Mouse (Mus musculus) liver, embryonic 12.5 days (tissue): ENCODE measurements around the gene Wdfy4. TPM values are rescaled to one million over a fixed set of nuclear protein-coding genes. Genes with fewer than 3 reads are reported as not detected.

ENCODE experiments used
- ATAC-seq: fragments of 200-750 bp; cut with Nextera tagmentation; 2 replicates; pipeline ENCODE4 v1.8.0; 2017; ENCODE audit warnings: moderate number of reproducible peaks, mild to moderate bottlenecking, moderate library complexity
- H3K27ac ChIP-seq: fragments of 300-500 bp; sonication (generic); 2 replicates; pipeline ENCODE4 v1.5.1; 2016; ENCODE audit warnings: mild to moderate bottlenecking
- H3K27me3 ChIP-seq: fragments of 300-500 bp; sonication (generic); replicated peaks from 2 replicates; pipeline ENCODE4 v1.6.1; 2016; ENCODE audit warnings: mild to moderate bottlenecking, moderate library complexity
- H3K36me3 ChIP-seq: fragments of 300-500 bp; sonication (generic); 2 replicates; pipeline ENCODE4 v1.6.1; 2016; ENCODE audit warnings: mild to moderate bottlenecking, moderate library complexity
- H3K4me1 ChIP-seq: fragments of 300-500 bp; sonication (generic); 2 replicates; pipeline ENCODE4 v1.6.1; 2016
- H3K4me2 ChIP-seq: fragments of 300-500 bp; sonication (generic); 2 replicates; pipeline ENCODE4 v1.6.1; 2016; ENCODE audit warnings: mild to moderate bottlenecking, moderate library complexity
- H3K4me3 ChIP-seq: fragments of 300-500 bp; sonication (generic); 2 replicates; pipeline ENCODE4 v1.5.1; 2016; ENCODE audit warnings: mild to moderate bottlenecking, moderate library complexity
- H3K9ac ChIP-seq: fragments of 300-500 bp; sonication (generic); 2 replicates; pipeline ENCODE4 v1.6.1; 2016; ENCODE audit warnings: mild to moderate bottlenecking, moderate library complexity
- H3K9me3 ChIP-seq: fragments of 300-500 bp; sonication (generic); replicated peaks from 2 replicates; pipeline ENCODE4 v1.6.1; 2016; ENCODE audit warnings: mild to moderate bottlenecking, moderate library complexity
- WGBS: fragments of 180-500 bp; shearing (Covaris S2); methylation state at CpG from one replicate; pipeline ENCODE4 v1.1.7; 2016; ENCODE audit not compliant: insufficient replicate concordance; 5-methylcytosine and 5-hydroxymethylcytosine counted together
- polyA plus RNA-seq: library from polyadenylated mRNA; unstranded; fragments of >200 nt; fragmentation: Nextera tagmentation; extraction: Ambion mirVana; gene quantifications from 2 replicates; pipeline ENCODE4 v1.2.1, GENCODE M21; 2016

Gene Wdfy4
- polyA plus RNA-seq, 1 experiment from 2014 or later, result 2.1 TPM

GRCm38 (mm10) chr14:33187201-33187600 is 1.9 kb upstream of the Wdfy4 start:
- 59% methylated on average over 4 of the region's 4 CpGs for WGBS
- H3K9ac ChIP-seq, result no peak overlapping the region
- ATAC-seq, result no peak
- H3K4me3 ChIP-seq, result no peak overlapping the region
- no peaks in the 10 kb centered on the region for H3K4me1 ChIP-seq
- no peaks in the 10 kb centered on the region for H3K36me3 ChIP-seq
- H3K4me2 ChIP-seq, result no peak overlapping the region
- H3K9me3 ChIP-seq, result no peaks in the 10 kb centered on the region
- no peaks in the 10 kb centered on the region for H3K27me3 ChIP-seq
- H3K27ac ChIP-seq, result no peak overlapping the region

GRCm38 (mm10) chr14:33180102-33180501 is 5.2 kb downstream of the Wdfy4 start:
- no peak for ATAC-seq
- Histone ChIP-seq H3K27ac (no peak overlapping the region), H3K4me2 (no peak overlapping the region), H3K9me3 (no peaks in the 10 kb centered on the region), H3K4me1 (no peaks in the 10 kb centered on the region), H3K9ac (no peak overlapping the region), H3K36me3 (no peaks in the 10 kb centered on the region), H3K27me3 (no peaks in the 10 kb centered on the region), H3K4me3 (no peak overlapping the region)
- WGBS, result 73% methylated on average over 5 of the region's 5 CpGs

GRCm38 (mm10) chr14:33175059-33175821 is 10.1 kb downstream of the Wdfy4 start:
- Histone ChIP-seq H3K4me3 (no peak overlapping the region), H3K27me3 (no peaks in the 10 kb centered on the region), H3K27ac (no peak overlapping the region), H3K4me1 (0 out of 2 replicates have a peak, but pooled peaks cover 2% of the 10 kb centered on the region), H3K36me3 (no peaks in the 10 kb centered on the region), H3K9me3 (no peaks in the 10 kb centered on the region), H3K9ac (no peak overlapping the region), H3K4me2 (no peak overlapping the region)
- 47% methylated on average over 4 of the region's 4 CpGs for WGBS
- ATAC-seq, result no peak

- H3K9ac ChIP-seq, result no peak overlapping the region
- 0 out of 2 replicates have a peak, but pooled peaks cover 2% of the 10 kb centered on the region for H3K4me1 ChIP-seq
- H3K36me3 ChIP-seq, result no peaks in the 10 kb centered on the region
- no peak overlapping the region for H3K4me2 ChIP-seq
- no peaks in the 10 kb centered on the region for H3K27me3 ChIP-seq
- H3K4me3 ChIP-seq, result no peak overlapping the region
- no peaks in the 10 kb centered on the region for H3K9me3 ChIP-seq
- no peak overlapping the region for H3K27ac ChIP-seq
- ATAC-seq, result no peak
- 45% methylated on average over 1 of the region's 1 CpGs for WGBS
Measured at GRCm38 (mm10) chr14:33171942-33172341, 13.4 kb downstream of the Wdfy4 start.

- no peak overlapping the region for H3K4me2 ChIP-seq
- no peak overlapping the region for H3K9ac ChIP-seq
- 0 out of 2 replicates have a peak, but pooled peaks cover 2% of the 10 kb centered on the region for H3K4me1 ChIP-seq
- no peaks in the 10 kb centered on the region for H3K36me3 ChIP-seq
- H3K27ac ChIP-seq, result no peak overlapping the region
- no peaks in the 10 kb centered on the region for H3K9me3 ChIP-seq
- H3K4me3 ChIP-seq, result no peak overlapping the region
- no peaks in the 10 kb centered on the region for H3K27me3 ChIP-seq
- WGBS, result 63% methylated on average over 4 of the region's 4 CpGs
- no peak for ATAC-seq
Measured at GRCm38 (mm10) chr14:33168750-33169149, 16.6 kb downstream of the Wdfy4 start.

- ATAC-seq, result no peak
- no peaks in the 10 kb centered on the region for H3K27me3 ChIP-seq
- 54% methylated on average over 5 of the region's 5 CpGs for WGBS
- H3K4me3 ChIP-seq, result no peak overlapping the region
- no peak overlapping the region for H3K27ac ChIP-seq
- no peaks in the 10 kb centered on the region for H3K9me3 ChIP-seq
- no peaks in the 10 kb centered on the region for H3K4me1 ChIP-seq
- H3K4me2 ChIP-seq, result no peak overlapping the region
- no peaks in the 10 kb centered on the region for H3K36me3 ChIP-seq
- H3K9ac ChIP-seq, result no peak overlapping the region
Measured at GRCm38 (mm10) chr14:33162238-33162637, 23.1 kb downstream of the Wdfy4 start.

GRCm38 (mm10) chr14:33158268-33158667 is 27.0 kb downstream of the Wdfy4 start:
- WGBS, result 34% methylated on average over 3 of the region's 3 CpGs

GRCm38 (mm10) chr14:33152941-33153340 is 32.4 kb downstream of the Wdfy4 start:
- Histone ChIP-seq H3K27me3 (no peaks in the 10 kb centered on the region), H3K9me3 (no peaks in the 10 kb centered on the region), H3K27ac (no peak overlapping the region), H3K4me1 (no peaks in the 10 kb centered on the region), H3K36me3 (no peaks in the 10 kb centered on the region), H3K4me3 (no peak overlapping the region), H3K4me2 (no peak overlapping the region), H3K9ac (no peak overlapping the region)
- 55% methylated on average over 1 of the region's 1 CpGs for whole genome bisulfite sequencing
- no peak for ATAC-seq

More at GRCm38 (mm10) chr14:33158268-33158667, 27.0 kb downstream of the Wdfy4 start:
- no peak overlapping the region for H3K9ac ChIP-seq
- no peaks in the 10 kb centered on the region for H3K27me3 ChIP-seq
- H3K9me3 ChIP-seq, result no peaks in the 10 kb centered on the region
- no peaks in the 10 kb centered on the region for H3K4me1 ChIP-seq
- ATAC-seq, result no peak
- no peak overlapping the region for H3K27ac ChIP-seq
- H3K4me2 ChIP-seq, result no peak overlapping the region
- no peak overlapping the region for H3K4me3 ChIP-seq
- H3K36me3 ChIP-seq, result no peaks in the 10 kb centered on the region

GRCm38 (mm10) chr14:33146287-33146686 is 39.0 kb downstream of the Wdfy4 start:
- ATAC-seq, result no peak

GRCm38 (mm10) chr14:33136843-33137242 is 48.5 kb downstream of the Wdfy4 start:
- no peak overlapping the region for H3K4me2 ChIP-seq
- no peak for ATAC-seq
- no peaks in the 10 kb centered on the region for H3K4me1 ChIP-seq
- H3K27ac ChIP-seq, result no peak overlapping the region
- no peaks in the 10 kb centered on the region for H3K9me3 ChIP-seq
- H3K27me3 ChIP-seq, result no peaks in the 10 kb centered on the region
- no peaks in the 10 kb centered on the region for H3K36me3 ChIP-seq
- WGBS, result 80% methylated on average over 9 of the region's 9 CpGs
- H3K9ac ChIP-seq, result no peak overlapping the region
- no peak overlapping the region for H3K4me3 ChIP-seq

More at GRCm38 (mm10) chr14:33146287-33146686, 39.0 kb downstream of the Wdfy4 start:
- WGBS, result 11% methylated on average over 2 of the region's 2 CpGs
- Histone ChIP-seq H3K4me3 (no peak overlapping the region), H3K27me3 (no peaks in the 10 kb centered on the region), H3K36me3 (no peaks in the 10 kb centered on the region), H3K9ac (no peak overlapping the region), H3K4me2 (no peak overlapping the region), H3K4me1 (no peaks in the 10 kb centered on the region), H3K9me3 (no peaks in the 10 kb centered on the region), H3K27ac (no peak overlapping the region)

GRCm38 (mm10) chr14:33135170-33135569 is 50.1 kb downstream of the Wdfy4 start:
- Histone ChIP-seq H3K4me3 (no peak overlapping the region), H3K36me3 (no peaks in the 10 kb centered on the region), H3K27me3 (no peaks in the 10 kb centered on the region), H3K9me3 (no peaks in the 10 kb centered on the region), H3K4me1 (no peaks in the 10 kb centered on the region), H3K27ac (no peak overlapping the region), H3K9ac (no peak overlapping the region), H3K4me2 (no peak overlapping the region)
- no peak for ATAC-seq
- 78% methylated on average over 6 of the region's 6 CpGs for WGBS

- no peak overlapping the region for H3K4me2 ChIP-seq
- H3K36me3 ChIP-seq, result no peaks in the 10 kb centered on the region
- H3K27ac ChIP-seq, result no peak overlapping the region
- no peaks in the 10 kb centered on the region for H3K27me3 ChIP-seq
- 73% methylated on average over 7 of the region's 7 CpGs for WGBS
- no peaks in the 10 kb centered on the region for H3K4me1 ChIP-seq
- no peaks in the 10 kb centered on the region for H3K9me3 ChIP-seq
- H3K4me3 ChIP-seq, result no peak overlapping the region
- no peak for ATAC-seq
- H3K9ac ChIP-seq, result no peak overlapping the region
Measured at GRCm38 (mm10) chr14:33131044-33131758, 54.1 kb downstream of the Wdfy4 start.
